Mouse (Mus musculus) small intestine, adult 2 months (tissue): ENCODE data around the gene Atg9b.

ENCODE experiments used
- CTCF ChIP-seq: fragments of 200-500 bp; IDR thresholded peaks from 2 replicates; pipeline ENCODE4 v1.5.1; 2012; ENCODE audit warnings: low read depth, mild to moderate bottlenecking, control low read depth, inconsistent platforms, low read length, moderate library complexity, mixed read lengths; ENCODE audit not compliant: insufficient replicate concordance, insufficient read length; ENCODE audit errors: extremely low read depth
- POLR2A ChIP-seq: fragments of 200-500 bp; IDR thresholded peaks from 2 replicates; pipeline ENCODE4 v1.6.1; 2012; ENCODE audit warnings: low read depth, mild to moderate bottlenecking, control low read depth, inconsistent platforms, low read length, moderate library complexity

- TF ChIP-seq POLR2A (no peak), CTCF (no peak)
These were observed 28.4 kb upstream of the Atg9b start for GRCm38 (mm10) chr5:24420381-24420780.
